Mouse (Mus musculus): ENCODE data around the gene Galntl5.
A peak's percentile ranks its signal among the peaks of the same experiment; 100 is the strongest.
"Not testable (repeated sequence)": the region's sequence is repeated elsewhere in the genome, so short reads cannot be mapped to it uniquely, and the experiment has no call there.

The Galntl5 gene

GRCm38 (mm10) chr5:25181004-25181531 is at the start of gene Galntl5:
Galntl5 (plus strand) TSS chr5:25181460.
- no peak for DNase-seq

- DNase-seq: no peak
These were observed 34.6 kb upstream of the Galntl5 start for GRCm38 (mm10) chr5:25146705-25147104.

- DNase-seq: no peak
These were observed 31.8 kb upstream of the Galntl5 start for GRCm38 (mm10) chr5:25149331-25149965.

DNA sequence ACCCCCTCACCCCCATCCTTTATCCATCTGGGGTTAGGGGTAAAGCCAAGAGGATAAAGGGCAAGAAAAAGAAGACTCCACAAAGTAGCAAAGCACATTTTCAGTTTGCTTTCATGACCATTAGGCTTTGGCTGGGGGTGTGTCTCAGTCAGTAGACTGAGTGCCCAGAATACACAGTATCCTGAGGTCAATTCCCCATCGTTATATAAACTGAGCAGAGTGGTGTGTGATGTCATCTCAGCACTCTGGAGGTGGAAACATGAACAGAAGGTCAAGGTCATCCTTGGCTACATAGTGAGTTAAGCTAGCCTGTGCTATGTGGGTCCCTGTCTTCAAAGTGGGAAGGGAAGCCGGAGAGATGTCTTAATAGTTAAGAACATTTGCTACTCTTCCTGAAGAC is 27.8 kb upstream of the Galntl5 start:
- no peak for DNase-seq

DNA sequence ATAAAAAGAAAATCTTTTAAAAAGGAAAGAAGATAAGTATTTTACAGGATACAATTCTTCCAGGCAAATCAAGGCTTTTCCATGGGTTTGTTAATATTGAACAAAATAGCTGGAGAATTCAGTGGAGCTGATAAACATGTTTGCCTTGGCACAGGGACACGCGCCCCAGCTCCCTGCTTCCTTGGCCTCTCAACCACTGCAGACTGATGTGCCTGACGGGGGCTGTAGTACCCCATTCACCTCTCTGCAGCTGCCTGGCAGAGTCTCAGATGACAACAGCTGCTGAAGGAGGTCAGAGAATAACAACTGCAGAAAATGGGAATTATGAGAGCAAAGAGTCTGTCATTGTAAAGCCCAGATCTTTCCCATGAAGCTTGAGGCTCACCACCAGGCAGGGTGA is 27.3 kb upstream of the Galntl5 start:
- DNase-seq: no peak

DNA sequence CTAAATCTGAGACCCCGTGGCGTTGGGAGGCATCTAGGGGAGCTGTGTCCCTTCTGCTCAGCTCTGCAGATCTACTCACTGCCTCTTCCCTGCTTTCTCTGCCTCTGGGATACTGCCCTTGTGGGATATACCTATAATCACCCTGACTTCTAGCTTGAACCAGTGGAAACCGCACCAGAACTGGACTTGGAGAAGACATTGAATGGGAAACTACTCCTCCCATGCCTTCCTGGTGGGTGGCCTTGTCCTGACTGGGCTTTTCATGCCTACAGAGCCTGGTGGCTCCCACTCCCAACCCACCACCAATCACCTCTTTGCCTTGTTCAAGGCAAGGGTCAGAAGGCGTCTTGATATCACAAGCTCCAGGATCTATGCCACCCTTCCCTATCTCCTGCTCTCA is 26.4 kb upstream of the Galntl5 start:
- DNase-seq: no peak

DNA sequence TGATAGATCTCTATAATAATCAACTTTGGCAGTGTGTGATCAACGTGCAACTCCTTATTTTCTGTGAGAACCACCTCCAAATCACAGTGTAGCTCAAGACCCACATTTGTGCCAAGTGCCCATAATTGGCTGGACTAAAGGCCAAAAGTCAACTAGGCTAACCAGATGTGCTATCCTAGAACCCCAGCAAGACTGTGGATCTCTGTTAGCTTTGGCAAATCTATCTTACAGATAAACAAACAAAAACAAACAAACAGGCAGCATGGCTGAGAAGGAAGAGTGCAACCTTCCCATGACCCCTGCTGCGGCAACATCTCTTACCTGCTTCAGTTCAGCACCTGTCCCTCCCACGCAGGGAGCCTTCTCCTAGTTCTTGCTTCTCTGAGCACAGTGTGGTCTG is 25.9 kb upstream of the Galntl5 start:
- no peak for DNase-seq

DNA sequence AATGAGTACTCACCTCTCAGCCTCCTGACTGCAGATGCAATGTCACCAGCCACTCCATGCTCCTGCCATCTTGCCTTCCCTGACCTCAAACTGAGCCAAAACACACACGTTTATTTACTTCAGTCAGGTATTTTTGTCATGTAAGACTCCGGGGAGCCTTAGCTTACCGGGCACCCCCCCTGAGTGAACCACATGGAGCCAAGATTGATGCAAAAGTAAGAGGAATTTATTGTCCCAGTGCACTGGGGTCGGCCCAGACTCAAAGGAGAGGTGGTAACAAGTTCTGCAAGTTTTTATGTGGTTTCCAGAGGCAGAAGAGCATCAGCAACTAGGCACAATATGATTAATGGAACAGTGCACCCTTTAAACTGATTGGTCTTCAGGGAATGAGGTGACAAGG is 24.1 kb upstream of the Galntl5 start:
- DNase-seq: no peak

DNA sequence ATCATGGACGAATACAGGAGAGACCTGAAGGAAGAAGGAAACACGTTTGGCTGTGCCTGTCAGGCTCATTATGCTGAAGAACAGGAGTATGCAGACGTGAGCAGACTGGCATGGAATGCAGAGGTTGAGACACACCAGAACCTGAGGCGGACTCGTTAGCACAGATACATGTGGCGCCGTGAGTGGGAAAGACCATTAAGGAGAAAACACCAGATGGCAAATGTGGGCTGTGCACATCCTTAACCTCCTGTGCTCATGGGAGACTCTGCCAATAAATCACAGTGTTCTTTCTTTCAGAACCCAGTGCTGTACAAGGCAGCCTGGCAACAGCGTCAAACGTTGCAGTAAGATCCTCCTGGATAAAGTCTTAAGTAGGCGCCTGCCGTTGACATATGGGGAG is 20.7 kb upstream of the Galntl5 start:
- DNase-seq: no peak

DNA sequence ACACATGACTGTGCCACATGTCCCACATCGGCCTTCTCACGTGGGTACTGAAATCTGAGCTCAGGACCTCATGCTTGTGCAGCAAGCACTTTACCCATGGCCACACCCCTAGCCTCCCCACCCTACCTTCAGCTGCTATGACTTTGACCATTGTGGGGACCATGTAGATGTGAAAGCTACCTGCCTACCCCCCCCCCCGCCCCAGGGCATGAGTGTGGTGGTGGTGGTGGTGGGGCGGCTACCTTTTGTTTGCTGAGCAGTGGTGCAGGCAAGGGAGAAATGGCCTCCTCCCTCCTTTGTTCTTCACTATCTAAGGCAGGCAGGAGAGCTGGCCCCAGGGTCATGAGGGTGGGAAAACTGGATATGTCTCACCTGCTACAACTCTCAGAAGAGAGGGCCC is 18.3 kb upstream of the Galntl5 start:
- DNase-seq: no peak

DNA sequence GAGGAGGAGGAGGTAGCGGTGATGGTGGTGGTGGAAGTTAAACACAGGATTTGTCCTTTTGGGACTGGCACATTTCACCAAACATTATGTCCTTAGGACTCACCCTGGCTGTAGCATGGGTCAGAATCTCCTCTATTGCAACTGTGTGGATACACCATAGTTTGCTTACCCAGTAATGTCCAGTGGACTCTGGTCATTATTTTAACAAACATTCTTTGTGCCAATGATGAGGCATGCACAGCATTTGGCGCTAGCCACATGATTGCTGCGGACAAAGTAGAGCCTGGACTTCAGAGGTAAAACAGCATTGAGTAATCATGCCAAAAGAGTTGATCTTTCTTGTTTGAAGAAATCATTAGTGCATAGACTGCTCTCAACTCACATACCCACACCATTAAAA is 17.3 kb upstream of the Galntl5 start:
- DNase-seq: no peak

- no peak for DNase-seq
These were observed 16.9 kb upstream of the Galntl5 start for GRCm38 (mm10) chr5:25164341-25164740.

DNA sequence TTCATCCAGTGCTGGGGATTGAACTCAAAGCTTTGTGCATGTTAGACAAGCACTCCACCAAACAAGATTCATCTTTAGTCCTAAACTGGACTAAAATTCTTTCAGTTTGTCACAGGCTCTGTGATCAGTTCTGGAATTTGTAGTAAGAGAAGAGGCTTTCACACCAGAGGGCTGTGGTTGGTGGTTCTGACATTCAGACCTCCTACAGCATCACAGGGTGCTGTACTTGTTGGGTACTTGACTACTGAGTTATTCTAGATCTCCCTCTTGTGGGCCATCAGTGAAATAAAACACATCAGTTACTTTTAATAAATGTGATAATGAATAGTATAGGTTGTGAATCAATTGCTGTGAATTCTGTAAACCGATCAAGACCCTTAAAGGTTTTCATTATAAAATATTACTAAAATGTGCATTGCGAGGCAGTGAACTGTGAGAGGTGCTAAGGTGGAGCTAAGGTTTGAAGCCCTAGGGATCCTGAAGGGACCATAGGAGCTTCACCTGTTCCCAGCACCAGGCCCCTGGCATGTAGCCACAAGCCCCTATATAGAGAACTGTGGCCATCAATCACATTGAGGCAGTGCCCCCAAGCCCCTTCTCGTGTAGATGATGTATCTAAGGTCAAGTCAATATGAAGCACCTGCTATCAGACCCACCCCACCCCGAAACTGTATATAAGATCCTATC is 16.0 kb upstream of the Galntl5 start:
- no peak for DNase-seq

- DNase-seq: no peak
These were observed 15.5 kb upstream of the Galntl5 start for GRCm38 (mm10) chr5:25165789-25166135.

GRCm38 (mm10) chr5:25166665-25167064 is 14.6 kb upstream of the Galntl5 start:
- no peak for DNase-seq

DNA sequence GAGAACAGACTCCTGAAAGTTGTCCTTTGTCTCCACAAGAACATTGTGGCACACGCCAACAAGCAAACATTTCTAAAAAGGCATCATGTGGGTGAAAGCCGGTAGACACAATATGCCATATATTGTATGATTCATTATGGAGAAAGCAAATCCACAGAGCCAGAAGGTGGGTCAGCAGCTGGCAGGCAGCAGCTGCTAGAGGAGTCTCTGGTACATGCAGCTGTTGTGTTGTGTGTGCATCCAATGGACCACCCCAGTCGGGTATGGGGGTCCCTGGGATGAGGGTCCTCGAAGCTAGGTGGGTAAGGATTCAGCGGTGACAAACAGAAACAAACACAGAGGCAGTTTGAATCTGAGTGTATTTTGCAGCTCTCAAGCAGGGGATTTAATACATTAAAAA is 3.3 kb upstream of the Galntl5 start:
- DNase-seq: not testable (repeated sequence)

- DNase-seq: not testable (repeated sequence)
These were observed 2.7 kb upstream of the Galntl5 start for GRCm38 (mm10) chr5:25178543-25178942.

DNA sequence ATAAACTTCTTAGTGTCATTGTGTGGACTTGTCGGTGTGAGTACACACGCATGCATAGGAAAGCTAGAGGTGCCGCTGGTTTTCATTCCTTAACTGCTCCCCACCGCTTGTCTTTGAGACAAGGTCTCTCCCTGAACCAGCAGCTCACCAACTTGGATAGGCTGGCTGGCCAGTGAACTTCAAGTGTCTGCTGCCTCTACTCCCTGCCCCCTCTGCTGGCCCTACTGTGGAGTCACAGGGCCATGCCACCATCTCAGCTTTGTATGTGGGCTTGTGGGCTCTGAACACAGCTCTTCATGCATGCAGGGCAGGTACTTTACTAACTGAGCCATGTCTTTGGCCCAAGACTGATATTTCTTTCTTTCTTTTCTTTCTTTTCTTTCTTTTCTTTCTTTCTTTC is 2.0 kb upstream of the Galntl5 start:
- DNase-seq: no peak

GRCm38 (mm10) chr5:25179936-25180488 is 1.2 kb upstream of the Galntl5 start:
- no peak for DNase-seq

DNA sequence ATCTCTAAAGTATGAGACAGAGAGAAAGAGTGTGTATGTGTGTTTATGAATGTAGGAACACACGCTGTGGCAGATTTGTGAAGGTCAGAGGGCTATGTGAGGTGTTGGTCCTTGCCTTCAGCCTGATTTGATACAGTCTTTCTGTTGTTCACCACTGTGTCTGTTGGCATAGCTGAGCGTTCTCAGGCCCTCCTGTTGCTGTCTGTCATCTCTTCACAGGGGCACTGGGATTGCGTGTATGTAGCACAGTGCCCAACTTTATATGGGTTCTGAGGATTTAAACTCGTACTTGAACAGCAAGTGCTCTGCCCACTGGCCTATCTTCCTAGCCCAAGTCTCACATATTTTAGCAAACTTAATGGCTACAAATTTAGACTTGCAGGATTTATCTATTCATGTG is 2.3 kb downstream of the Galntl5 start:
- DNase-seq: no peak

DNA sequence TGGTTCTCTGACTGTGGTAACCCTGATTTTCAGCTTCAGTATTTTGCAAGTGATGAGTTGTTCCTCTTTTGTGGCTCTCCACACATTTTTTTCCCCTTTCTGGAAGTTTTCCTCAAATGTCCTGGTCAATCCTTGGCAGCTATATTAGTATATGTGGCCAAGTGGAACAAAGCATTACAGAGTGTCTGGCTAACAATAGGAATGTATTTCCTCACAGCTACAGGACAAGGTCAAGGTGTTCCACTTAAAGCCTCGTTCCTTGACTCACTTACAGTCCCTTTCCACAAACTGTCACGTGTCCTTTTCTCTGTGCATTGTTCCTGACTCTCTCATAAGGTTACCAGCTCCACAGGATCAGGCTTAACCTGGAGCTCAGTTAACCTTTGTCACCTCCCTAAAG is 3.3 kb downstream of the Galntl5 start:
- no peak for DNase-seq

DNA sequence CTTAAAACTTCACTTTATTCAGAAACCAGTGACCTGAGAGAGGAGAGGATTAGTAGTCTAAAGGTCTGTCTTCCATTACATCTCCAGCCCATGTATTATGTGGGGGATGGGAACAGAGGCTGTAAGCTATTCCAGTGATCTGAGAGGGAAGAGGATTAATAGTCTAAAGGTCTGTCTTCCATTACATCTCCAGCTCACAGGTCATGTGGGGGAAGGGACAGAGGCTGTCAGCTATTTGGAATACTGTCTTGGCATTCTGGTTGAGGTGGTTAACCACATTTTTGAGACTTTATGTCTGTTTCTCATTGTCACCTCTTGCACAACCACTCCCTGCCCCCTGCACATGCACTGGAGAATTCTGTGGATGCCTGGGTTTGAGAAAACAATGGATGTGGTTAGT is 6.5 kb downstream of the Galntl5 start:
- no peak for DNase-seq

DNA sequence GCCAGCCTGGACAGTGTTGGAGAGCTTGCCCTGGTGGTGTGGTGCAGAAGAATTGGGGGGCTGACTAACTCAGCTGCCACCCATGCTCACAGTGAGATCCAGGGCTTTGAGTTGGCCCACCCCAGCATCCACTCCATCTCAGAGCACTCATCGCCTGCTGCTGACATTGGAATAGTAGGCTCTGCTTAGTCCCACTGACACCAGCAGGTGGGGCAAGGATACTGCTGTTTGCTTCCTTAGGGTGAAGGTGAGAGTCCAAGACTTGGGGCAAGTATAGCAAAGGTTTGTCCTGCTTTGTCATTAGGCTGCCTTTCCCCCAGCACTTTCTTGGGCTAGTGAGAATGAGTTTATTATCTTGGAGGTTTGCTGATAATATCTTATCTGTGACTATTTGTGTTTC is 7.5 kb downstream of the Galntl5 start:
- peak; percentile 17 for DNase-seq

- no peak for DNase-seq
These were observed 9.3 kb downstream of the Galntl5 start for GRCm38 (mm10) chr5:25190521-25190920.

Data from liver (tissue).